Mouse (Mus musculus) testis, adult 2 months (tissue): ENCODE measurements around the gene Isyna1. TPM values are rescaled to one million over a fixed set of nuclear protein-coding genes. Genes with fewer than 3 reads are reported as not detected.

ENCODE experiments used
- H3K27ac ChIP-seq: fragments of 200-500 bp; 2 replicates; pipeline ENCODE4 v1.5.1; 2012; ENCODE audit warnings: low read depth, low read length; ENCODE audit not compliant: control insufficient read depth, insufficient read depth
- H3K27me3 ChIP-seq: fragments of 200-500 bp; 2 replicates; pipeline ENCODE4 v1.6.1; 2012; ENCODE audit warnings: mild to moderate bottlenecking, low read length, moderate library complexity; ENCODE audit not compliant: control insufficient read depth, insufficient read depth
- H3K36me3 ChIP-seq: fragments of 200-500 bp; 2 replicates; pipeline ENCODE4 v1.6.1; 2012; ENCODE audit warnings: mild to moderate bottlenecking, low read length; ENCODE audit not compliant: control insufficient read depth, insufficient read depth
- H3K4me1 ChIP-seq: fragments of 200-500 bp; 2 replicates; pipeline ENCODE4 v1.6.1; 2012; ENCODE audit warnings: low read length; ENCODE audit not compliant: control insufficient read depth, insufficient read depth
- H3K4me3 ChIP-seq: fragments of 200-500 bp; 2 replicates; pipeline ENCODE4 v1.5.1; 2012; ENCODE audit warnings: low read depth, mild to moderate bottlenecking, low read length, moderate library complexity, mixed read lengths; ENCODE audit not compliant: control insufficient read depth
- CTCF ChIP-seq: fragments of 200-500 bp; IDR thresholded peaks from 2 replicates; pipeline ENCODE4 v1.5.1; 2012; ENCODE audit warnings: low read depth, mild to moderate bottlenecking, inconsistent platforms, low read length, moderate library complexity; ENCODE audit not compliant: control insufficient read depth, insufficient read depth, insufficient replicate concordance
- POLR2A ChIP-seq: fragments of 200-500 bp; IDR thresholded peaks from 2 replicates; pipeline ENCODE4 v1.6.1; 2012; ENCODE audit warnings: low read depth, mild to moderate bottlenecking, inconsistent platforms, low read length, moderate library complexity; ENCODE audit not compliant: control insufficient read depth
- polyA plus RNA-seq: library from polyadenylated mRNA; depleted of rRNA; stranded (reverse); fragments of >200 nt; gene quantifications from 2 replicates; pipeline ENCODE4 v1.2.3, GENCODE M21; 2012

The Isyna1 gene
- polyA plus RNA-seq, 1 experiment = 561 TPM

DNA sequence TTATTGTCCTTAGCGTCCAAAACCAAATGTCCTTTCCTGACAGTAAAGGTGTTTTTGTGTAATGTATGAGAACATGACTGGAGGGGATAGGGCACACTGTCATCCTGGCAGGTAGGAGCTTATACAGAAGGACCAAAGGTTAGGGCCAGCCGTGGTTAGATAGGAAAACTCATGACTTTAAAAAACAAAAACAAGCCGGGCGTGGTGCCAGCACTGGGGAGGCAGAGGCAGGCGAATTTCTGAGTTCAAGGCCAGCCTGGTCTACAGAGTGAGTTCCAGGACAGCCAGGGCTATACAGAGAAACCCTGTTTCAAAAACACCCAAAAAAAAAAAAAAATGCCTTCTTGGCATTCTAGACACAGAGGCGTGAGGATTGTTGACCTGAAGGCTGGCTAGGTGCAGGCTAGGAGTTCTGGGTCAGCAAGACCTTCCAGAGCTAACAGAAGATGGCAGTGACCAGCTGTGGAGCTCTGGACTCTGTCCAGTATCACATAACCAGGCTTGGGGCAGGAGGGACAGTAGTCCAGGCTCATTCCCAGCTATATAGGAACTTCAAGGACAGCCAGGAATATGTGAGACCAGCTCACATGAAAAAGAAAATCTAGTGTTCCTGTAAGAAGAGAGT lies 30.3 kb upstream of the Isyna1 start:
- TF ChIP-seq CTCF = no peak
- TF ChIP-seq POLR2A = no peak
- H3K36me3 ChIP-seq = no peaks in the 10 kb centered on the region
- peaks cover 14% of the 10 kb centered on the region for H3K4me1 ChIP-seq
- no peaks in the 10 kb centered on the region for H3K27me3 ChIP-seq
- no peak overlapping the region for H3K4me3 ChIP-seq
- H3K27ac ChIP-seq = no peak overlapping the region

DNA sequence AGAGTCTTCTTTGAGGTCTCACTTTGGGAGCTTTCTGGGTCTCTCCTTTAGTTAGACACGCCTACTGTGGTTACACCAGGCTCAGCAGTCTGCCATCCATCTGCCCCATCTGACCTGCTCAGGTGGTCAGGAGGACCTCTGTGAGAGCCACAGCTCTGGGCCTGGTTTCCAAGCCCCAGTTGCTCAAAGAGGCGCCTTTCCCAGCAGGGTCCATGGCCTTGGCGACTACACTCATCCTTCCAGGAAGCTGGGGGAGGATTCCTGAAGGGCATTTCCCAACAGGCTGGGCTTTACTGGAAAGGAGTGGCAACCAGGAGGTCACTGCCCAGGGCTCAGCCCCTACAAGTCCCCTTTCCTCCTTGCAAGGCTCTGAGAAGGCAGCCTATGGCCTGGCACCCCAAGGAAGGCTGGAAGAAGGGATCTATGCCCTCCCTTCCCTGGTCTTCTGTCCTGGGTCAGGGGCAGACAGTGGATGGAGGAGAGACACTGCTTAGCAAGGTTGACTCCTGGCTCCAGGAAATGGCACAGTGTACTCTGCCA lies 29.4 kb upstream of the Isyna1 start:
- no peak overlapping the region for H3K4me3 ChIP-seq
- H3K36me3 ChIP-seq = no peaks in the 10 kb centered on the region
- no peaks in the 10 kb centered on the region for H3K27me3 ChIP-seq
- peak overlapping the region; percentile 29; the same call in 1 of the 2 replicates for H3K27ac ChIP-seq
- TF ChIP-seq CTCF (no peak), POLR2A (no peak)
- H3K4me1 ChIP-seq = peaks cover 12% of the 10 kb centered on the region

DNA sequence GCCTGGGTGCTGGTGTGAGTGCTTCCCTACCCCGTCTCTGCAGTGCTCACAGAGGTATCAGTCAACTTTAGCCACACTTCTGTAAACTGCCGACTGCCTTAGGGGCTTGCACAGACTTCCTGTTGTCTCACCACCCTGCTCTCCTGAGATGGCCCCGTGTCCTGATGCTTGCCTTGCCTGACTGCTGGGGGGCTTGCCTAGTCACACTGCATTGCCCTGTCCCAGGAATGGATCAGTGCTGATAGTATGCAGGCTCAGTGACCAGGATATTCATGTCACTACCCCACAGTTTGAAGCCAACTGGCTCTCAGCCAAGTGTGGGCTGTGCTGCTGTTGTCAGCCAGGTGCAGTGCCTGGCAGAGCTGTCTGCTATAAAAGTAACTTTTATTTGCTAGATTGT lies 28.6 kb upstream of the Isyna1 start:
- Histone ChIP-seq H3K36me3 (no peaks in the 10 kb centered on the region), H3K4me3 (no peak overlapping the region), H3K27me3 (no peaks in the 10 kb centered on the region), H3K27ac (no peak overlapping the region), H3K4me1 (peaks cover 11% of the 10 kb centered on the region)
- TF ChIP-seq CTCF = no peak
- no peak for TF ChIP-seq POLR2A

DNA sequence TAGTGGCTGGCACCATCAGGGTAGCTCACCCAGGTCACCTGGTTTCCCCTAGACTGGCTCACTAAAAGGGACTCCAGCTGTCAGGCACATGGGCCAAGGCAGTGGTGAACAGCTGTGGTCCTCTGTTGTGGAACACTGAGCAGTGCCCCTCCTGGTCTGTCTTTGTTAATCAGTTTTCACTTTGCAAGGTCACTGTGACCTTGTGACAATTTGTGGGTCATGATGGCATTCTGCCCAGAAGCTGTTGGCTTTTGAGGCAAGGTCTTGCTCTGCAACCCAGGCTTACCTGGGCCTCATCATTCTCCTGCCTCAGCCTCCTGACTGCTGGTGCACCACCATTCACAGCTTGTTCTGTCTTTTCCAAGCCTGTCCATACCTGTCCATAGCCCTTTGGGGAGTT lies 23.8 kb upstream of the Isyna1 start:
- no peak for TF ChIP-seq POLR2A
- no peak for TF ChIP-seq CTCF
- Histone ChIP-seq H3K4me1 (peaks cover 3% of the 10 kb centered on the region), H3K36me3 (no peaks in the 10 kb centered on the region), H3K4me3 (no peak overlapping the region), H3K27me3 (no peaks in the 10 kb centered on the region), H3K27ac (no peak overlapping the region)

DNA sequence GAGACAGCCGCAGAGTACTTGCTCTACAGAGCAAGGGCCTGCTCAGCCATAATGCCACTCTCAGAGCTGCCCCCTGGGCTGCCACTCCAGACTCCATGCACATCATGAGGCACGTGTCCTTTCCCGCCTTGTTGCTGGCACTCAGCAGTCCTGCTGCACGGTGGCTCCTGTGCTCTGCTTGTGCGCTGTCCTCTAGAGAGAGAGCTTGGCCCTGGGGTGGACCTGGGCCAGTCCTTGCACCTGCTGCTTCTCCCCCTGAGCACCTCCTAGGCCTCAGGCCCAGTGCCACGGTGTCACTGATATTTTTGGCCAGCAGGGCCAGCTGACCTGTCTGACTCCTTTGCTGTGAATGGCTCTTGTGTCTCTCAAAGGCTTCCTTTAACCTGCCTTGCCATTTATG lies 23.2 kb upstream of the Isyna1 start:
- Histone ChIP-seq H3K36me3 (no peaks in the 10 kb centered on the region), H3K27ac (no peak overlapping the region), H3K4me3 (no peak overlapping the region), H3K27me3 (no peaks in the 10 kb centered on the region), H3K4me1 (no peaks in the 10 kb centered on the region; the same call in 1 of the 2 replicates)
- TF ChIP-seq CTCF (no peak), POLR2A (no peak)

DNA sequence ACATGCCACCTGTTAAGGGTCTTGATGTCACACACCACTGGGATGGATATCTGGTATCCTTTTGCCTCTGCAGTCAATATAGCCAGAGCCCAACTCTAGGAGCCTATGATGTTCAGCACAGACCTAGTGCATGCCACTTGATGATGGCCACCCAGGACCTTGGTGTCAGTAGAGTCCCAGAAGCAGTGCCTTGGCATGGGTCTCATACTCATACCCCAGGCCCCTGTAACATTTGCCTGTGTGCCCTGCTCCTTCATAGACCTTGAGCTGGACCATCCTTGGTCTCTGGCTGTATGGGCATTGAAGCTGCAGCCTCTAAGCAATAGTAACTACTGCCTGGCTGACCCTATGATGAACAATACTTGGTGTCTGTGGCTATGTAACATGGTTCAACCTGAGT lies 19.9 kb upstream of the Isyna1 start:
- Histone ChIP-seq H3K27ac (no peak overlapping the region), H3K4me1 (no peaks in the 10 kb centered on the region; the same call in 1 of the 2 replicates), H3K4me3 (no peak overlapping the region), H3K36me3 (peaks cover 2% of the 10 kb centered on the region; the same call in 1 of the 2 replicates), H3K27me3 (no peaks in the 10 kb centered on the region)
- TF ChIP-seq POLR2A (no peak), CTCF (no peak)

DNA sequence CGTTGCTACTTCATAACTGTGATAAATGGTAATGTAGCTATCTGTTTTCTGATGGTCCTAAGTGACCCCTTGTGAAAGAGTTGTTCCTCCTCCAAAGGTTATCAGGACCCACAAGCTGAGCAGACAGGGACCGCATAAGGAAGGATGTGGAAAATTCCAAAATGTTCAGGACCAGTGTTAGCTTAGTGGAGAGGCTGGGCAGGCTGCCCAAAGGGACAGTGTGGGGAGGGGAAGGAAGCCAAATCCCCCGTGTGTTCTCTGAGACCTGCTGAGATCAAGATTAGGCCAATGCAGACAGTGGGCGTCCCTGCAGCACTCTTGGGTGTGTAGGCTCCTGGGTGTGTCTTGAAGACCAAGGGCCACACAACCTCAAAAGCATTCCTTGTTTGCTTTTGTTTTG lies 19.3 kb upstream of the Isyna1 start:
- H3K36me3 ChIP-seq = peaks cover 2% of the 10 kb centered on the region; the same call in 1 of the 2 replicates

More for the DNA sequence above, 19.3 kb upstream of the Isyna1 start:
- Histone ChIP-seq H3K4me1 (no peaks in the 10 kb centered on the region; the same call in 1 of the 2 replicates), H3K27me3 (no peaks in the 10 kb centered on the region), H3K27ac (peak overlapping the region; percentile 22; the same call in 1 of the 2 replicates), H3K4me3 (no peak overlapping the region)
- TF ChIP-seq CTCF (no peak), POLR2A (no peak)
